Mouse (Mus musculus) liver, postnatal 0 days (tissue): ENCODE measurements around the gene Bco1. TPM values are rescaled to one million over a fixed set of nuclear protein-coding genes. Genes with fewer than 3 reads are reported as not detected.

Experiments used
- ATAC-seq: fragments of 200-750 bp; cut with Nextera tagmentation; 2 replicates; pipeline ENCODE4 v1.8.0; 2017; ENCODE audit warnings: mild to moderate bottlenecking, moderate library complexity
- DNase-seq: peaks from one replicate; pipeline ENCODE4 v3.0.0-alpha.2; 2016
- H3K27ac ChIP-seq: fragments of 300-500 bp; sonication (generic); 2 replicates; pipeline ENCODE4 v1.5.1; 2014; ENCODE audit warnings: antibody characterized with exemption, moderate library complexity, mild to moderate bottlenecking, low read depth
- H3K27me3 ChIP-seq: fragments of 300-500 bp; sonication (generic); 2 replicates; pipeline ENCODE4 v1.6.1; 2014; ENCODE audit warnings: low read length, control low read depth, mixed read lengths; ENCODE audit not compliant: insufficient read depth
- H3K36me3 ChIP-seq: fragments of 300-500 bp; sonication (generic); replicated peaks from 2 replicates; pipeline ENCODE4 v1.6.1; 2014; ENCODE audit warnings: mild to moderate bottlenecking, control low read depth, low read length, moderate library complexity, mixed read lengths; ENCODE audit not compliant: insufficient read depth
- H3K4me1 ChIP-seq: fragments of 300-500 bp; sonication (generic); 2 replicates; pipeline ENCODE4 v1.6.1; 2014; ENCODE audit warnings: antibody characterized with exemption, mild to moderate bottlenecking, control low read depth; ENCODE audit not compliant: insufficient read depth
- H3K4me2 ChIP-seq: fragments of 300-500 bp; sonication (generic); 2 replicates; pipeline ENCODE4 v1.6.1; 2014; ENCODE audit warnings: low read depth, mild to moderate bottlenecking, low read length, moderate library complexity, mixed read lengths
- H3K4me3 ChIP-seq: fragments of 300-500 bp; sonication (generic); 2 replicates; pipeline ENCODE4 v1.5.1; 2014; ENCODE audit warnings: low read depth, low read length
- H3K9ac ChIP-seq: fragments of 300-500 bp; sonication (generic); replicated peaks from 2 replicates; pipeline ENCODE4 v1.6.1; 2014; ENCODE audit warnings: mild to moderate bottlenecking, moderate library complexity
- H3K9me3 ChIP-seq: fragments of 300-500 bp; sonication (generic); 2 replicates; pipeline ENCODE4 v1.6.1; 2016; ENCODE audit warnings: mild to moderate bottlenecking, control low read depth, low read length, mixed read lengths
- CTCF ChIP-seq: sonication (generic); IDR thresholded peaks from 2 replicates; pipeline ENCODE4 v1.5.1; 2016; ENCODE audit warnings: antibody characterized with exemption, low read depth
- EP300 ChIP-seq: IDR thresholded peaks from 2 replicates; pipeline ENCODE4 v1.6.1; 2016; ENCODE audit warnings: antibody characterized with exemption, low read depth, mild to moderate bottlenecking
- WGBS: fragments of 180-500 bp; shearing (Covaris S2); extraction: QIAGEN DNeasy Blood & Tissue Kit; methylation state at CpG from one replicate; pipeline ENCODE4 v1.1.7; 2014; ENCODE audit not compliant: insufficient replicate concordance; 5-methylcytosine and 5-hydroxymethylcytosine counted together
- polyA plus RNA-seq: library from polyadenylated mRNA; unstranded; fragments of >200 nt; fragmentation: Nextera tagmentation; extraction: Ambion mirVana; gene quantifications from 2 replicates; pipeline ENCODE4 v1.2.1, GENCODE M21; 2015

The Bco1 gene
- polyA plus RNA-seq, 1 experiment from 2014 or later: 8.1 TPM

- Histone ChIP-seq H3K36me3 (no peaks in the 10 kb centered on the region), H3K9me3 (no peaks in the 10 kb centered on the region), H3K4me2 (no peak overlapping the region), H3K4me1 (peaks cover 9% of the 10 kb centered on the region; the same call in 1 of the 2 replicates), H3K4me3 (no peak overlapping the region), H3K27ac (no peak overlapping the region), H3K27me3 (no peaks in the 10 kb centered on the region), H3K9ac (no peak overlapping the region; the same call in 1 of the 2 replicates)
- TF ChIP-seq EP300: no peak
- TF ChIP-seq CTCF: no peak
- 78% methylated on average over 4 of the region's 4 CpGs for WGBS
- DNase-seq (no peak), ATAC-seq (peak; percentile 76)
Measured at GRCm38 (mm10) chr8:117165542-117165941, 69.9 kb downstream of the Bco1 start.

GRCm38 (mm10) chr8:117166515-117166914, 70.9 kb downstream of the Bco1 start:
- Histone ChIP-seq H3K27ac (no peak overlapping the region), H3K9ac (no peak overlapping the region), H3K9me3 (no peaks in the 10 kb centered on the region), H3K4me1 (peaks cover 9% of the 10 kb centered on the region), H3K36me3 (no peaks in the 10 kb centered on the region), H3K4me3 (no peak overlapping the region), H3K27me3 (no peaks in the 10 kb centered on the region), H3K4me2 (no peak overlapping the region)
- DNase-seq: no peak
- no peak for TF ChIP-seq EP300
- no peak for TF ChIP-seq CTCF
- ATAC-seq: no peak
- 79% methylated on average over 2 of the region's 2 CpGs for WGBS

- Histone ChIP-seq H3K36me3 (no peaks in the 10 kb centered on the region), H3K4me2 (no peak overlapping the region), H3K9ac (no peak overlapping the region), H3K27ac (no peak overlapping the region), H3K27me3 (no peaks in the 10 kb centered on the region), H3K4me1 (peaks cover 15% of the 10 kb centered on the region), H3K4me3 (no peak overlapping the region), H3K9me3 (no peaks in the 10 kb centered on the region)
- no peak for ATAC-seq
- 65% methylated on average over 8 of the region's 8 CpGs for WGBS
- no peak for TF ChIP-seq CTCF
- TF ChIP-seq EP300: no peak
- no peak for DNase-seq
Measured at GRCm38 (mm10) chr8:117167243-117167883, 71.7 kb downstream of the Bco1 start.

- Histone ChIP-seq H3K36me3 (no peaks in the 10 kb centered on the region), H3K9ac (no peak overlapping the region), H3K27me3 (no peaks in the 10 kb centered on the region), H3K4me1 (peaks cover 15% of the 10 kb centered on the region), H3K4me2 (no peak overlapping the region), H3K4me3 (no peak overlapping the region), H3K9me3 (no peaks in the 10 kb centered on the region), H3K27ac (no peak overlapping the region)
- DNase-seq (no peak), ATAC-seq (no peak)
- TF ChIP-seq CTCF (no peak), EP300 (no peak)
- 61% methylated on average over 9 of the region's 9 CpGs for WGBS
Measured at GRCm38 (mm10) chr8:117168378-117168777, 72.7 kb downstream of the Bco1 start.

- H3K9me3 ChIP-seq: no peaks in the 10 kb centered on the region
- TF ChIP-seq CTCF (no peak), EP300 (no peak)
- H3K9ac ChIP-seq: no peak overlapping the region
- DNase-seq (no peak), ATAC-seq (no peak)
- peaks cover 3% of the 10 kb centered on the region; the same call in 1 of the 2 replicates for H3K36me3 ChIP-seq
- 62% methylated on average over 3 of the region's 3 CpGs for WGBS
- peaks cover 13% of the 10 kb centered on the region for H3K4me1 ChIP-seq
- no peak overlapping the region for H3K4me3 ChIP-seq
- no peak overlapping the region for H3K4me2 ChIP-seq
- H3K27me3 ChIP-seq: no peaks in the 10 kb centered on the region
- no peak overlapping the region for H3K27ac ChIP-seq
Measured at GRCm38 (mm10) chr8:117171826-117172225, 76.2 kb downstream of the Bco1 start.

GRCm38 (mm10) chr8:117172904-117173303, 77.2 kb downstream of the Bco1 start:
- Histone ChIP-seq H3K9me3 (no peaks in the 10 kb centered on the region), H3K36me3 (peaks cover 3% of the 10 kb centered on the region; the same call in 1 of the 2 replicates), H3K9ac (no peak overlapping the region), H3K4me3 (no peak overlapping the region), H3K4me2 (no peak overlapping the region), H3K27me3 (no peaks in the 10 kb centered on the region), H3K27ac (no peak overlapping the region), H3K4me1 (peaks cover 7% of the 10 kb centered on the region)
- TF ChIP-seq EP300: no peak
- TF ChIP-seq CTCF: peak; percentile 17; the same call in 1 of the 2 replicates
- ATAC-seq (no peak), DNase-seq (no peak)
- 60% methylated on average over 7 of the region's 7 CpGs for WGBS
